Mouse (Mus musculus) limb, embryonic 15.5 days (tissue): ENCODE data around the gene Mrpl10. TPM values are rescaled to one million over a fixed set of nuclear protein-coding genes. Genes with fewer than 3 reads are reported as not detected.

Experiments
- ATAC-seq: fragments of 200-750 bp; cut with Nextera tagmentation; 2 replicates; pipeline ENCODE4 v1.8.0; 2017; ENCODE audit warnings: low read depth, moderate TSS enrichment; ENCODE audit not compliant: insufficient number of reproducible peaks, low FRiP score, low TSS enrichment
- H3K27ac ChIP-seq: fragments of 300-500 bp; sonication (generic); 2 replicates; pipeline ENCODE4 v1.5.1; 2015; ENCODE audit warnings: moderate library complexity, mild to moderate bottlenecking, inconsistent platforms
- H3K27me3 ChIP-seq: fragments of 300-500 bp; sonication (generic); 2 replicates; pipeline ENCODE4 v1.6.1; 2015; ENCODE audit warnings: inconsistent platforms
- H3K36me3 ChIP-seq: fragments of 300-500 bp; sonication (generic); 2 replicates; pipeline ENCODE4 v1.6.1; 2015; ENCODE audit warnings: inconsistent platforms
- H3K4me1 ChIP-seq: fragments of 300-500 bp; sonication (generic); 2 replicates; pipeline ENCODE4 v1.6.1; 2015; ENCODE audit warnings: inconsistent platforms
- H3K4me2 ChIP-seq: fragments of 300-500 bp; sonication (generic); 2 replicates; pipeline ENCODE4 v1.6.1; 2015; ENCODE audit warnings: mild to moderate bottlenecking, inconsistent platforms
- H3K4me3 ChIP-seq: fragments of 300-500 bp; sonication (generic); 2 replicates; pipeline ENCODE4 v1.5.1; 2015; ENCODE audit warnings: mild to moderate bottlenecking, inconsistent platforms
- H3K9ac ChIP-seq: fragments of 300-500 bp; sonication (generic); 2 replicates; pipeline ENCODE4 v1.6.1; 2015; ENCODE audit warnings: inconsistent platforms
- H3K9me3 ChIP-seq: fragments of 300-500 bp; sonication (generic); 2 replicates; pipeline ENCODE4 v1.6.1; 2016; ENCODE audit warnings: inconsistent platforms
- WGBS: fragments of 180-500 bp; shearing (Covaris S2); methylation state at CpG from one replicate; pipeline ENCODE4 v1.1.7; 2015; 5-methylcytosine and 5-hydroxymethylcytosine counted together
- polyA plus RNA-seq: library from polyadenylated mRNA; unstranded; fragments of >200 nt; fragmentation: Nextera tagmentation; extraction: Ambion mirVana; gene quantifications from 2 replicates; pipeline ENCODE4 v1.2.1, GENCODE M21; 2015

Gene Mrpl10
- 79.5 and 84.7 TPM in 2 replicates for polyA plus RNA-seq

DNA sequence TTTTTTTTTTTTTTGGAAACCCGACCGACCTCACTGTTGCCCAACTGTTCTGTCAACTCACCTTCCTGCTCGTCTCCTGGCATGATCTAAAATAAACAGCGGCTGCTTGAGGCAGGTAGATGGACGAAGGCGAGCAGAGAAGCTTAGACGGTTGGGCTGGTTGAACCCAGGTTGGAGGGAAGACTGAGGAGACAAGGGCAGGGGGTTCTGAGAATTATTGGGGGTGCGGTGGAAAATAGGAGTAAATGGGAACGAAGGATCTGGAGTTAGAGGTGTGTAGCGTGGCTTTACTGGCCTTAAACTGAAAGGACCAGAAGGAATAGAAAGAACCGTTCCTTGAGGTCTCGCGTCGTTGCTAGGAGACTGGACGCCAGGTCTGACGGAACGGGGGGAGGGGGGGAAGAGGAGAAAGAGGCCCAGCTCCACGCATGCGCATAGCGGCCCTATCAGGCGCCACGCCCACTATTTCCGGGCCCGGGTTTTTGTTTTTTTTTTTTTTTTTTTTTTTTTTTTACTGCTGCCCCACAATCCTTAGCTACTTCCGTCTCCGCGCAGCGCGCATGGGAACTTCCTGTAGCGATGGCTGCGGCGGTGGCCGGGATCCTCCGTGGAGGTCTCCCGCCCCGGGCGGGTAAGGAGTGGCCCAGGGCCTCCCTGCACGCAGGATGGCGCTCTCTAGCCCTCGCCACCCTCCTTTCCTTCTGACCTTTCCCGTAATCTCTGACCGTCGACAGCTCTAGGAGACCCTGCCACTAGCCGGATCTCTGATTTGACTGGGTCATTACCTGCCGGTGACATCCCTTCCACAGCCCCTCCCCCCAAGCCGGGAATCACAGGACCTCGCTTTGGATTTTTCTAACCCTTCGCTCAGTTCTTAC, at the start of gene Mrpl10, which contains the start of gene Lrrc46:
TSS of gene Mrpl10 (plus strand) at position 539 of the 878 bp plus-strand sequence.
TSS of gene Lrrc46 (minus strand) at position 386 of the 878 bp plus-strand sequence.
- Histone ChIP-seq H3K4me2 (peak within 1 kb of the TSS; percentile 85), H3K9me3 (no peaks in the 10 kb centered on the region), H3K9ac (peak within 1 kb of the TSS; percentile 85), H3K36me3 (peaks cover 15% of the 10 kb centered on the region), H3K27me3 (no peaks in the 10 kb centered on the region), H3K4me3 (peak within 1 kb of the TSS; percentile 90), H3K27ac (peak within 1 kb of the TSS; percentile 57), H3K4me1 (peaks cover 17% of the 10 kb centered on the region)
- under 1% methylated on average over 42 of the region's 48 CpGs for WGBS
- peak; percentile 86 for ATAC-seq

- no peak for ATAC-seq
Observed at GRCm38 (mm10) chr11:96992722-96993311, 48.5 kb upstream of the Mrpl10 start.

GRCm38 (mm10) chr11:96995031-96995430, 46.3 kb upstream of the Mrpl10 start:
- no peak overlapping the region for H3K9ac ChIP-seq
- ATAC-seq = no peak
- no peaks in the 10 kb centered on the region for H3K36me3 ChIP-seq
- peaks cover 15% of the 10 kb centered on the region for H3K4me1 ChIP-seq
- H3K9me3 ChIP-seq = no peaks in the 10 kb centered on the region
- no peak overlapping the region for H3K4me2 ChIP-seq
- H3K27me3 ChIP-seq = peaks cover 63% of the 10 kb centered on the region
- H3K27ac ChIP-seq = no peak overlapping the region
- no peak overlapping the region for H3K4me3 ChIP-seq
- WGBS = 36% methylated on average over 5 of the region's 5 CpGs

More at GRCm38 (mm10) chr11:96992722-96993311, 48.5 kb upstream of the Mrpl10 start:
- no peak overlapping the region for H3K27ac ChIP-seq
- 25% methylated on average over 8 of the region's 8 CpGs for WGBS
- H3K4me3 ChIP-seq = no peak overlapping the region
- H3K4me2 ChIP-seq = no peak overlapping the region
- H3K9ac ChIP-seq = no peak overlapping the region; the same call in 1 of the 2 replicates
- H3K4me1 ChIP-seq = peaks cover 22% of the 10 kb centered on the region
- H3K27me3 ChIP-seq = peaks cover 68% of the 10 kb centered on the region
- H3K9me3 ChIP-seq = no peaks in the 10 kb centered on the region
- H3K36me3 ChIP-seq = no peaks in the 10 kb centered on the region

GRCm38 (mm10) chr11:96995836-96996772, 45.3 kb upstream of the Mrpl10 start:
- Histone ChIP-seq H3K36me3 (no peaks in the 10 kb centered on the region), H3K27me3 (peaks cover 66% of the 10 kb centered on the region), H3K4me1 (peaks cover 15% of the 10 kb centered on the region), H3K4me3 (no peak overlapping the region), H3K27ac (no peak overlapping the region), H3K9ac (no peak overlapping the region), H3K9me3 (no peaks in the 10 kb centered on the region), H3K4me2 (no peak overlapping the region)
- ATAC-seq = no peak
- 78% methylated on average over 15 of the region's 15 CpGs for WGBS

GRCm38 (mm10) chr11:96996773-96997379, 44.5 kb upstream of the Mrpl10 start:
- no peak overlapping the region for H3K27ac ChIP-seq
- H3K36me3 ChIP-seq = no peaks in the 10 kb centered on the region
- peaks cover 69% of the 10 kb centered on the region for H3K27me3 ChIP-seq
- 16% methylated on average over 17 of the region's 17 CpGs for WGBS
- H3K4me3 ChIP-seq = peak overlapping the region; percentile 28
- peak overlapping the region; percentile 52 for H3K4me2 ChIP-seq
- H3K9me3 ChIP-seq = no peaks in the 10 kb centered on the region
- ATAC-seq = no peak
- 0 out of 2 replicates have a peak overlapping the region, but pooled peaks have one; percentile 0 for H3K9ac ChIP-seq
- peaks cover 15% of the 10 kb centered on the region for H3K4me1 ChIP-seq

DNA sequence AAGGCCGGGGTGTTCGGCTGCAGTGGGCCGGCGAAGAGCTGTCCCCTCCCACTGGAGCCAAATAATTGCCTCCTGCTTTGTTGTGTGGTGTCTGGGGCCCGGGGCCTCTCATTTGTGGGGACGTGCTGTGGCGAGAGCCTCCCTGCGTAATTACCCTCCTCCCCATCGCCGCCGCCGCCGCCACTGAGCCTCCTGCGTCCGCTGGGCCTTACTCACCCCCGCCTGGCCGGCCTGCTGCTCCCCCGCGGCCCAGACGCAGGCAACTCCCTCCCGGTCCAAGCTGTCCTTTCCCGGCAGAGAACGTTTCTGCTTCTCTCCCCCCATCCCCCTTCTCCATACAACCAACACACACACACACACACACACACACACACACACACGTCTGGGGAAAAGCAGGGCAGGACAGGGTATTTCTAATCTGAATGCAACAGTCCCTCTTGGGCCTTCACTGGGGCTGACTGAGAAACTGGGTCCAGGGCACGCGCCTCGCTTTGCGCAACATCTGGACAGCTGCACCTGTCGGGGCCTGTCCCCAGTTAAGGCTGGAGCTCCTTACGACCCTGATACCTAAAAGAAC, 43.9 kb upstream of the Mrpl10 start:
- no peaks in the 10 kb centered on the region for H3K36me3 ChIP-seq
- peak overlapping the region; percentile 52 for H3K4me2 ChIP-seq
- 0 out of 2 replicates have a peak overlapping the region, but pooled peaks have one; percentile 0 for H3K9ac ChIP-seq
- no peak for ATAC-seq
- peaks cover 15% of the 10 kb centered on the region for H3K4me1 ChIP-seq
- peaks cover 69% of the 10 kb centered on the region for H3K27me3 ChIP-seq
- no peaks in the 10 kb centered on the region for H3K9me3 ChIP-seq
- H3K27ac ChIP-seq = no peak overlapping the region
- peak overlapping the region; percentile 28 for H3K4me3 ChIP-seq
- WGBS = 6% methylated on average over 28 of the region's 30 CpGs

DNA sequence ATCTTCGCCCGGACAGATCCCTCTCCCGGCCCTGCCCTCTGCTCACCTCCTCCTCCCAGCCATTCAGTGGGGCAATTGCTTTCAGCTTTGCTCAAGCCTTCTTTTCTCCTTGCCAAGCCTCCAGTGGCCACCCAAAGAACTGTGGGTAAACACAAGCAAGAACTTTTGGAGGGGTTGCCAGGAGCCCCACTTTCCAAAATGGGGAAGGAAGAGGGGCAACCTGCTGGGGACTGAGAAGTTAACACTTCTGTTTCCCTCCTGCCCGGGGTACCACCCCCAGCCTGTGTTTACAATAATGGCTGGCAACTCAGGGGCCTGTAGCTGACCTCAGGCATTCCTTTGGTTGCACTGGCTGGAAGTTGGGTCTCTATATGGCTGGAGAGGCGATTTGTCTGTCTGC, 38.2 kb upstream of the Mrpl10 start:
- 28% methylated on average over 5 of the region's 5 CpGs for WGBS
- Histone ChIP-seq H3K4me2 (no peak overlapping the region), H3K9ac (no peak overlapping the region), H3K27ac (no peak overlapping the region), H3K36me3 (no peaks in the 10 kb centered on the region), H3K4me3 (no peak overlapping the region), H3K4me1 (no peaks in the 10 kb centered on the region), H3K27me3 (peaks cover 44% of the 10 kb centered on the region), H3K9me3 (no peaks in the 10 kb centered on the region)
- no peak for ATAC-seq

- Histone ChIP-seq H3K4me2 (no peak overlapping the region), H3K36me3 (no peaks in the 10 kb centered on the region), H3K27me3 (peaks cover 51% of the 10 kb centered on the region), H3K4me3 (no peak overlapping the region), H3K9me3 (no peaks in the 10 kb centered on the region), H3K27ac (no peak overlapping the region), H3K9ac (no peak overlapping the region), H3K4me1 (no peaks in the 10 kb centered on the region)
- no peak for ATAC-seq
- WGBS = 59% methylated on average over 9 of the region's 9 CpGs
Observed at GRCm38 (mm10) chr11:97007093-97007794, 34.1 kb upstream of the Mrpl10 start.

- Histone ChIP-seq H3K9ac (no peak overlapping the region), H3K27ac (no peak overlapping the region), H3K4me3 (no peak overlapping the region), H3K4me2 (no peak overlapping the region), H3K4me1 (0 out of 2 replicates have a peak, but pooled peaks cover 5% of the 10 kb centered on the region), H3K9me3 (no peaks in the 10 kb centered on the region), H3K27me3 (peaks cover 43% of the 10 kb centered on the region), H3K36me3 (no peaks in the 10 kb centered on the region)
- no peak for ATAC-seq
- WGBS = 41% methylated on average over 8 of the region's 8 CpGs
Observed at GRCm38 (mm10) chr11:97009198-97009790, 32.1 kb upstream of the Mrpl10 start.

- Histone ChIP-seq H3K9ac (no peak within 1 kb of the TSS), H3K4me1 (peaks cover 11% of the 10 kb centered on the region), H3K4me3 (no peak within 1 kb of the TSS), H3K4me2 (no peak within 1 kb of the TSS), H3K9me3 (no peaks in the 10 kb centered on the region), H3K27me3 (peaks cover 67% of the 10 kb centered on the region), H3K27ac (no peak within 1 kb of the TSS), H3K36me3 (no peaks in the 10 kb centered on the region)
- ATAC-seq = no peak
- WGBS = 28% methylated on average over 8 of the region's 8 CpGs
Observed at GRCm38 (mm10) chr11:97013121-97013670, 28.2 kb upstream of the Mrpl10 start, which contains the start of gene Sp6. Sp6 (plus strand) TSS chr11:97013394.
